Mouse (Mus musculus): ENCODE data around the gene Rbfox2. TPM values are rescaled to one million over a fixed set of nuclear protein-coding genes. Genes with fewer than 3 reads are reported as not detected.

The Rbfox2 gene
- polyA plus RNA-seq, 1 experiment = 18.4 TPM

DNA sequence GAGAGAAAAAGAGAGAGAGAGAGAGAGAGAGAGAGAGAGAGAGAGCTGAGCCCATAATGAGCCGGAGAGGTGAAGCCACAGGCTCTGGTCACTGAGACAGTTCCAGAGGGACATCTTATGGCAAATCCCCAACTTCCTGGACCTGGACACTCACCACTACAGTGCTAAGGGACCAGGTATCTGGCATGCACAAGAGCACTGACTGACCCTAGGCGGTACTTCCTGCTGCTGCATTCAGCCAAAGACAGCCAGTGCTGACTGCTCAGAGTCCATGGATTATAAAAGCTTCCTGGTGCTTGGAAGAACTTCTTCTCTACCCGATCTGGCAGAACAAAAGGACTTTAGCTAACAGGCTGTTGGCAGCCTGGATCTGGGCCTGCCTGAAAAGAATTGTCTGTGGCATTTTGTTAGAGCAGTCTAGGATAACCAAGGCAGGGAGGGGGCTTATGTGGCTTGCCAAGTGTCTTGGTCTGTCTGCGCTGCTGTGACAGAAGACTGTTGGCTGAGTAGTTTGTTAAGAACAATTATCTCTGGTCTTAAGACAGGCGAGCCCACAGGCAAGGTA is 252.1 kb downstream of the Rbfox2 start:
- 49% methylated on average over 5 of the region's 5 CpGs for WGBS
- no peak for DNase-seq (ENCODE audit: low read depth, low spot score)

DNA sequence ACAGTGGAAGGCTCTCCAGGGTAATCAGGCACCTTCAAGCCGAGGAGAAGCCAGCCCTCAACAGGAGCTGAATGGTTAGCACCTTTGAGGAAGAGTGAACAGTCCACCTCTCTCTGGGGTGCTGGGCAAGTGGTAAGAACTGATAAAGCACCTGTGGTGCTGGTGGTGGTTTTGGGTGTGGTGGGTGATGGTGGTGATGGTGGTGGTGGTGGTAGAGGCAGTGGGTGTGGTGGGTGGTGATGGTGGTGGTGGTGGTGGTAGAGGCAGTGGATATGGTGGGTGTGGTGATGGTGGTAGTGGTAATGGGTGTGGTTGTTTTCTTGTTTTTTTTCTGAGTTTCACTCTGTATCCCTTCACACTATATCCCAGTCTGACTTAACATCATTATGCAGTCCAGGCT is 253.8 kb downstream of the Rbfox2 start:
- no peak for DNase-seq (ENCODE audit: low read depth, low spot score)
- WGBS = 81% methylated on average over 1 of the region's 1 CpGs

DNA sequence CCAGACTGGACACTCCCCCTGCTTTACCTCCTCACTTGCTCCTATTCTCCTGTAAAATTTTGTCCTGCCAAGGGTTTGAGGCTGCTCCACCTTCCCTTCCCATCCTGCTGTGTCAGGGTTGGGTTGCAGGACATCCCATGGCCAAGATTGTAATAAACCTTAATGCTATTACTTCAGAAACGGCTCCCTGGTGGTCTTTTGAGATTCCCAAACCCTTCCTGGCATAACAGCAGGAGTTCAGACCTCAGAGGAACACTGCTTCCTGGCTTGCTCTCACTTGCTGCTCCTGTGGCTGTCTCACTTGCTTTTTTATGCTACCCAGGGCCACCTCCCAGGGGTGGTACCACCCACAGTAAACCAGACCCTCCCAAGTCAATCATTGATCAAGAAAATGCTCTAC is 254.6 kb downstream of the Rbfox2 start:
- WGBS = 19% methylated on average over 1 of the region's 1 CpGs
- DNase-seq (ENCODE audit: low read depth, low spot score) = no peak

- no peak for DNase-seq (ENCODE audit: low read depth, low spot score)
- WGBS = 94% methylated on average over 10 of the region's 10 CpGs
Measured at GRCm38 (mm10) chr15:77050570-77050969, 256.2 kb downstream of the Rbfox2 start, which contains the start of gene Mb. TSS of gene Mb (minus strand) at chr15:77050670.

DNA sequence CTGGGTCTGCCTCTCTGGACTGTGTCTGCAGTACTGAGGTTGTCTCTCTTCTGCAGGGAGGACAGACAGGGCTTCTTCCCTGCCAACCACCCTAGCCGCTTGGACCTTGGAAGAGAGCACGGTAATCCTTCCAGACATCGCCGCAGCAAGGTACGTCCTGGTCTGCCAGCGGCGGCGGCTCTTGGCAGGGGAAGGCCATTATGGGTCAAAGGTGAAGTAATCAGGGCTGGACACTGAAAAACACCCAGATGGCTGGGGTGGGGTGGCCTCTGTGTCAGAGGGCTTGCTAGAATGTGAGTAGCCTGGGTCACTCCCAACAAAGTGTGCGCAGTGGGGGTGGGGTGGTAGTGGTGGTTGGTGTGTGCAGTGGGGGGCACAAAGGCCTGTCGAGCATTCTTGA is 261.2 kb downstream of the Rbfox2 start:
- DNase-seq (ENCODE audit: low read depth, low spot score) = no peak
- WGBS = 40% methylated on average over 10 of the region's 10 CpGs

DNA sequence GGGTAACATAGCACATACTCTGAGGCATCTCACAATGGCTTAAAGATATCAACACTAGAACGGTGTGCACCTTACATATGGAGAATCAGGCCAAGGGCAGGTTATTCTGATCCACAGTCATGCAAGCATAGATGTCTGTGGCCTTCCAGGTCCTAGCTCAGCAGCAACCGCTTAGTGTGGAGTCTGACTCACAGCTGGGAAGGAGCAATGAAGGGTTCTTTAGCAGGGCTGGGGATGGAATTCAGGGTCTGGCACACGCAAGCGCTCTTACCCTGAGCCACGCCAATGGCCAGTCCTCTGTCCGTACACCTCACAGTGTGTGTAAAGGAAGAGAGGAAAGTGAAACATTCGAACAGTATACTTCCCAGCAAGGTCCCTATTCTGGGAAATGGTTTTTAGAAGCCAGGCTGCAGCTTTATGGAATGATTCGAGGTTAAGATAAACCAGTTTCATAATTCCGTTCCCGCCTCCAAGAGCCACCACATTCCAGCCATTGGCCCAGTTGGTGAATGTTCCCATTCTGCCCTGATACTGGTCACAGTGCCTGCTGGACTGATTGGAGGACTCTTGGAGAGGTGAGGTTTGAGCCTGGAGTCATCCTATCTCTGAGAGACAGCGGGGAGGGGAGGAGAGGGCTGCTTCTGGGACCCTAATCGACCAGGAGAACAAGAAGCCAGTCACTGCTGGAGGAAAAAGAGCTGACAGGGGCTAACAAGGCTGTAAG is 262.0 kb downstream of the Rbfox2 start, which contains the start of gene Apol6:
Gene Apol6 (plus strand): TSS at position 133 of the 724 bp plus-strand sequence.
- WGBS = 75% methylated on average over 12 of the region's 12 CpGs
- DNase-seq (ENCODE audit: low read depth, low spot score) = no peak

DNA sequence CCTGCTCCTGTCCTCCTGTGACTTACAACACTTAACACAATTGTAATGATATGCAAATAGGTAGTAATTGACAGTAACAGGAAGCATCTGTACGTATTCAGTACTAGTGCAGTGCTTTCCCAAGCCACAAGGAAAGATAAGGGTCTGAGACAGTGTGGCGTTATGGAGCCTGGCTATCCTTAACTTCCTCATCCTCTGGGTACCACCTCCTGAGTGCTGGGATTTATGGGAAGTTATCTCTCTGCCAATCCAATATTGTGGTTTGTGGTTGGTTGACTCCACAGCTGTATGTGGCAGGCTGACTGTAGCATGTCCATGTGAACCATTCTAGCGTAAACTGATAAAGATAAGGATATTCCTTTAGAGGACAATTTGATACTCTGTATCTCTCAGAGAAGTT is 266.0 kb downstream of the Rbfox2 start:
- DNase-seq (ENCODE audit: low read depth, low spot score) = no peak
- 77% methylated on average over 3 of the region's 3 CpGs for WGBS

DNA sequence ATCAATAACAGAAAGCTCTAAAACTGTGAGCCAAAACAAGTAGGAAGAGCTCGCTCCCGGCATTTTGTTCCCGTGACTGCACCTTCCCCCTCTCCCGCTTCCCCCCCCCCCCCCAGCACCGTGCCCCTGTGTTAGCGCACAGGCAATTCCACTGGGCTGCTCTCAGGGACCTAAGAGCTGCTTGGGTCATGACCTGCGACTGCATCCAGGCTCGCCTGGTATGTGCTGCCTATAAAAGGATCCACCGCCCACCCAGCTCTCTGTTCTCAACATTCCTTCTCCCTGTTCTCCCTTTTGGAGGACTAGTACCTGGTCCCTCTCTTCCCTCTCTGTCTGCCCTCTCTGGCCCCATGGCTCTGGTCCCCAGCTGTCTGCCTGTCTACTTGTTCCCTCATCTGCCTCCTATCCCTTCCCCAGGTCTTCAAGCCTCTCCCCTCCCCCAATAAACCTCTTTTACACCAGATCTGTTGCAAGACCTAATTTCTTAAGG is 267.5 kb downstream of the Rbfox2 start:
- WGBS = 68% methylated on average over 9 of the region's 9 CpGs
- DNase-seq (ENCODE audit: low read depth, low spot score) = no peak

DNA sequence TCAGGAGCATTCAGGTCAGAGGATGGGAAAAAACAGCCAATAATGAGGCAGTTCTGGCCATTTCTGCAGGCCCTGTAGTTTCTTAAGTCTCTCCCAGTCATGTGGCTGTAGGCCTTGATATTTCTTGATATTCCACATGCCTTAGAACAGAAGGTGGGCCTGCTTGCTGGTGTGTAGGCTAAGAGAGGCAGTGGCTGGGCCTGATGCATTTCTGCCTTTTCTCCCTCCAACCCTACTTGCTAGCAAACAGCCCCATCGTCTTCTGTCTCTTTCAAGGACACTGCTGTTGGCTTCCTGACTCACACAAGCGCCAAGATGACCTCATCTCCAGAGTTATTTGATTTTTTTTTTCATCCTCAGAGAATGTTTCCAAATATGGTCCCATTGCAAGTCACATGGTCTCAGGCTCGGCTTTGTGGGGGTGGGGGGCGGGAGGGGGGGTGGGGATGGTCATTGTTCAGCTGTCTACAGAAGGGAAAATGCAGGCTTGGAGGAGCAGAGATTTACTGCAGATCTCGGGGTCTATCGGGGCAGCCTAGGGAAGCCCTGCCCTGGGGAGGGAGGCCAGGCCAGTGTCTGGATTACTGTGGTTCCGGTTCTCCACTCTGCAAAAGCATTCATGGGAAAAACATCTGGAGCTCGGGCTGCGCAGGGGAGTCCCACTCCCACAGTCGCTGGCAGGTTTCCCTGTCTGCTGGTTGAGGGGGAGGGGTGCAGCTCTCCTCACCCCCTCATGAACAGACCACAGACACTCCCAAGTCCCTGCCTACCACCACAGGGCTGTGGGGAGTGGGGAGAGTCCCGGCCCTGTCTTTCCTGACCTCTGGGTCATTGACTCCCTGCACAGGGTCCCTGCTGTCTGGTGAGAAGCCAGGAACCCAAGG is 269.3 kb downstream of the Rbfox2 start:
- DNase-seq (ENCODE audit: low read depth, low spot score) = no peak
- 36% methylated on average over 11 of the region's 11 CpGs for WGBS

GRCm38 (mm10) chr15:77036989-77037277 is 269.9 kb downstream of the Rbfox2 start:
- DNase-seq (ENCODE audit: low read depth, low spot score) = no peak
- WGBS = 58% methylated on average over 2 of the region's 2 CpGs

DNA sequence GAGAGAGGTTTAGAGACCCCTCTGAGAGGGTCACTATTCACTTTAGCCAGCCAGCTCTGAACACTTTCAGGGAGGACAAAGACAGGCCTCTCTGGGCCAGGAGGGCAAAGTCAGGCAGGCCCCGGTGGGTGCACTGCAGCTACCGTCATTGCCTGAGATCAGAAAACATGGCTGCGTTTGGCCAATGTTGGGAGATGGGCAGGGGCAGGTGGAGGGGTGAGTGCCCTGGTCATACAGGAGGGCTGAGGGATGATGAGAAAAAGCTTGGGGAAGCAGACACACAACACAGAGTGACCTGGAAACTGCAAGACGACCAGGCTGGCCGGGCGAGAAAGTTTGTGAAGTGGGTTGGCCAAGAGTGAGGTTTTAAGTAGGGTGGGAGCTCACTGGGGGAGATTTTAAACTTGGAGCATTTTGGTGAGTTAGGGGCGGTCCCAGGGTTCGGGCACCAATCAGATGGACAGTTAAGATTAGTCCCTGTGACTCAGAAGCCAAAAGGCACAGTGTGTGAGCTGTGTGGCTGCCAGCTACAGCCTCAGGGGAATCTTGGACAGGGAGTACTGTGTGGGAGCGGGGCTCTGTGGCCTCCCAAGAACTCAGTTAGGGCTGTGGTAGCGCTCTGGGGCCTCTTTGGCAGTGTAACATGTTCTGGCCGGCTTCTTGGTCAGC is 270.4 kb downstream of the Rbfox2 start:
- 66% methylated on average over 11 of the region's 11 CpGs for WGBS
- DNase-seq (ENCODE audit: low read depth, low spot score) = no peak

- 49% methylated on average over 3 of the region's 3 CpGs for WGBS
- DNase-seq (ENCODE audit: low read depth, low spot score) = no peak
Measured at GRCm38 (mm10) chr15:77035643-77036042, 271.2 kb downstream of the Rbfox2 start.

DNA sequence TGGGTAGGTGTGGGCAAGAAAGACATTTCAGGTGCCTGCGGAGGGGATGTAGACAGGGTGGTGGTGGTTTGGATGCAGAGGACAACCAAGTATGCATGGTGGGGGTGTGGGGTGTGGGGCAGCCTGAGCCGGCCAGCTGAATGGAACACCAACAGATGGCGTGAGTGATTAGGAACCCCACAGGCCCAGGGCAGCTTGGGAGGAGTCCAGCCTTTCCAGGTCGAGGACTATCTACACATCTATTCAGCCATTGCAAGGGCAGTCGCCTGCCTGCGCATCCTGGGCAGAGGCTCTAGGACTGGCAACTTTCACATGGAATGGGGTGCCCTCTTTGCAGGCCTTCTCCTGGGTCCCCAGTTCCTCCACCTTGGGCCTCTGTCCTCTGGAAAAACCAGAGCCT is 272.3 kb downstream of the Rbfox2 start:
- WGBS = 84% methylated on average over 6 of the region's 6 CpGs
- no peak for DNase-seq (ENCODE audit: low read depth, low spot score)

DNA sequence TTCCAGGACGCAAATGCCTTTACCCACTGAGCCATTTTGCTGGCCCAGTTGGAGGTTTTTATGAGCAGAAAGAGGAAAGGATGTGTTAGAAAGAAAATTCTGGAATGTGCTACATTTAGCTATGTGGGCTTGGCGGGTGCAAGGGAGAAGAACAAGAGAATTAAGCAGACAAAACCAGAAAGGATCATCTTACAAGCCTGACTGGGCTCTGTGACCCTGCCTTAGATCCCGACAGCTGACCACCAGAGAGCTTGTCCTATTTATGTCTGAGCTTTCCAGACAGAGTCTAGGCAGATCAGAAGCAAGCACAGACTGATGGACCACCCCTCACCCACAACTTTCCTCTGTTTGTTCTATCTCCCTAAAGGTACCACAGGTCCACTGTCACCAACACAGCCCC is 275.5 kb downstream of the Rbfox2 start:
- WGBS = 85% methylated on average over 3 of the region's 3 CpGs
- DNase-seq (ENCODE audit: low read depth, low spot score) = no peak

DNA sequence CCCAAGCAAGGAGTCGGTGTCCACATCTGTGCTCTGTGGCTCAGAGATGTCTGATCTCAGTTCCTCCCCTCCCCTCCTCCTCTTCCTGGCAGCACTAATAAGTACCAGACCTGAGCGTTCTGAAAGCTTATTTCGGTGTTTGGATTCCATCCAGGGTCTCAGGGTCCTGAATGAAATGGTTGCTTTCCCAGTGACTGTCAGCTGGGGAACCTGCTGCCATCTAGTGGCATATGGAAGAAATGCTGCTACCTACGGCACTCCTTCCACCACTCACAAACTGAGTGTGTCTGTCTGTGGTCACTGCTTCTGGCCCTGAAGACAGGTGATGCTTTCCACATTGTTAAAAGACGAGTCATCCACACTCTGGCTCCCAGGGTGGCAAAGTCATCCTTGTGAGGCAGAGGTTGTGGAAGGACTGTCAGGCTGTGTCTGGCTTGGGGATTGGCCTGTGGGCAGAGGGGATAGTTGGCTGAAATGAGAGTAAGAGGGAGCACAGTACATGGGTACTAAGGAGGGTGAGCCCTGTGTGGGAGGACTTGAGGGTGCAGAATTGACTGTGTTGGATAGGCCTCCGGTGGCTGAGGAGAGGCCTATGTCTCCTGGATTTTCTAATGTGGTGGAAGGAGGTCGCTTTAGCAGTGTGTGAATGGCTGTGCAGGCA is 277.3 kb downstream of the Rbfox2 start:
- no peak for DNase-seq (ENCODE audit: low read depth, low spot score)
- 34% methylated on average over 7 of the region's 7 CpGs for WGBS

Other genes with a start within 250 kb of the Rbfox2 start
- 43.7 and 83.1 TPM in 2 replicates for gene Apol7a, start 92.1 kb upstream of the Rbfox2 start, polyA plus RNA-seq (2012; rRNA removed)
- 22.6 and 91.1 TPM in 2 replicates for gene Apol9a, start 104.1 kb upstream of the Rbfox2 start, polyA plus RNA-seq (2012; rRNA removed)
- 0.63 and 1.4 TPM in 2 replicates for gene Apol7b, start 140.5 kb upstream of the Rbfox2 start, polyA plus RNA-seq (2012; rRNA removed)
- 94.4 and 159 TPM in 2 replicates for gene Apol10a, start 170.0 kb upstream of the Rbfox2 start, polyA plus RNA-seq (2012; rRNA removed)
- 0.11 and 0.21 TPM in 2 replicates for gene Apol11a, start 201.3 kb upstream of the Rbfox2 start, polyA plus RNA-seq (2012; rRNA removed)
- 24.7 and 45.8 TPM in 2 replicates for gene Apol7c, start 226.3 kb upstream of the Rbfox2 start, polyA plus RNA-seq (2012; rRNA removed)

Measured in large intestine, adult 2 months (tissue).